Mouse (Mus musculus) kidney, postnatal 25 days (tissue): ENCODE measurements at regions not wholly inside any gene's neighbourhood (a gene's known extent, or its start where the extent isn't known, plus 50 kb on each side); places are given as distances from the start of the nearest gene placed in this dataset.

Source experiments
- DNase-seq, 2 experiments: peaks; one replicate each; pipeline ENCODE4 v3.0.0; 2021; ENCODE audit warnings: mixed read lengths in 2 of 2

DNA sequence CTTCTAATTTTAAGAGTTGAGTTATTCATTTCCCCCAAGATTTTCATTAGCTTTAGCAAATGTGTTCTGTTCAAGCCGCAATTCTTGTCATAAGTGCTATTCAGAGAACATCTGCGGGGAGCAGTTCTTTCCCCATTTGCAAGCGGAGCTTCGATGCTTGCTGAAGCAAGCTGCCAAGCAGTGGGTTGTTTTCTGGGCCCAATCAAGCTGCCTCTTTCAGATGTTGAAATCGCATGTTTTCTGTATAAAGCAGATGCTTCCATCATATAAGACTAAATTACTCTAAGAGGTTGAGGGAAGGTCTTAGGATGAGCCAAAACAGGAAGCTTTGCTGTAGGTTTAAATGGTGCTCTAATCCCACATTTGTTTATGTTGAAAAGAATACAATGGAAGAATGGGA lies 547.4 kb downstream of the Abca13 start:
- DNase-seq: no peak

DNA sequence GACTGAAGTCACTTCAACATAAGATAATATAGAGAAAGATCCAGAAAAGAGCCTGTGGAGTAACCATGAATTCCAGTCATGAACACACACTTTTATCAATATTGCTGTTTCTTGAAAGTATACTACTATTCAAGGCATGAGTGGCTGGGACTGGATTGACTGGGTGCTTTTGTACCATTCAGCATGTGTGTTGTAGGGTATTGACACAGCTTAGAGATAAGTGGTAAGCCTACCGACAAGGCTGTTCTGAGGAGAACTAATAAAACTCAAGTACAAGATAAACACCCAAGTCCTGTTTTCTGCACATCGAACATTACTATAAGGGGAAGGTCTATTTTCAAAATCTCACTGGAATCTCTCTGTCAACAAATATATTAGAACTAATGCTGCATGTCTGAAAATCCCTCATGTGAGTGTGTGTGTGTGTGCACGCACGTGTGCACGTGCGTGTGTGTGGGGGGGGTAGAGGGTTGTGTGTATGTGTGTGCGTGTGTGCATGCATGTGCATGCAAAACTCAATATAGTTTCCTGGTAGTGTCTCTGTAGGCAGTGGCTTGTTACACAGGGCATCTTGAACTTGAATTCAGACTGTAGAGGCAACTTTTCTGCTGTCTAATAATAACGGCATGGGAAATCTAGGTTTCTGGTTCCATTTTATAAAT lies 588.6 kb downstream of the Abca13 start:
- no peak for DNase-seq

DNA sequence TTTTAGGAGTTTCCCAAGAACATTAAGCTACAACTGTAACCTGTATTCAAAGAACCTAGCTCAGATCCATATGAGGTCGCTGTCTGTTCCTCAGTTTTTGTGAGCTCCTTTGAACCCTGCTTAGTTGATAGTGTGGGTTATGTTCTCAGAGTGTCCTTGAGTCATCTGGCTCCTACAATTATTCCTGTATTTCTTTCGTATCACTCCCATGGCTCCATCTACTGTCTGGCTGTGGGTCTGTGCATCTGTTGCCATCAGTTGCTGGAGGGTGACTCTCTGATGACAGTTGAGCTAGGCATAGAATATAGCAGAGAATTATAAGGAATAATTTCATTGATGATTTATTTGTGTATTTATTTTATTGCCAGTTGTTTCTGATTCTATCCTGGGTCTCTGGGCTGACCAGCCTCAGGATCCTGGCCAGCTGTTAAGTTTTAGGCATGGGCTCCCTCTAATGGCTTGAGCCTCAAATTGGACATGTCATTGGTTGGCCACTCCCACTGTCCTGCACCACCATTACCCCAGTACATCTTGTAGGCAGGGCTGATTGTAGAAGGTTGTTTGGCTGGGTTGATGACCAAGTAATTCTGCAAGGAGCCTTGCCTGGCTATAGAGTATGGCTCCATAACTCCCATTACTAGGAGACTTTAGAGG lies 601.6 kb downstream of the Abca13 start:
- DNase-seq: peak in 1 of 2 experiments; percentile 2

DNA sequence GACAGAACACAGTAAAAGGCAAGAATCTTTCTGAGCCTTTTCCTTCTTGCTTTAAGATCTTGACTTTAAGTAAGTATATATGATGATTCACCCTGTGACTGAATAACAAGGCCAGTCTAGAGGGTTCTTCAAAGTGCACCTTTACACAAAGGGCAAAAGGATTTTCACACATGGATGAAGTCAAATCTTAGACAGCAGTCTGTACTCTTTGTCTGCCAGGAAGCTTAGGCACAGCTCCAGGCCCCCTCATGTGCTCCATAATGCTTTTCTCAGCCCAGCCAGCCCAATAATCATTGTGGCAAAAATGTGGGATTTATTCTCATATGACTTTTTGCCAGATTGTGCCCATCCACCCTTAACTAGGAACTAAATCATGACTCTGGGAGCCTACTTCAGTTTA lies 647.9 kb downstream of the Abca13 start:
- DNase-seq: no peak

DNA sequence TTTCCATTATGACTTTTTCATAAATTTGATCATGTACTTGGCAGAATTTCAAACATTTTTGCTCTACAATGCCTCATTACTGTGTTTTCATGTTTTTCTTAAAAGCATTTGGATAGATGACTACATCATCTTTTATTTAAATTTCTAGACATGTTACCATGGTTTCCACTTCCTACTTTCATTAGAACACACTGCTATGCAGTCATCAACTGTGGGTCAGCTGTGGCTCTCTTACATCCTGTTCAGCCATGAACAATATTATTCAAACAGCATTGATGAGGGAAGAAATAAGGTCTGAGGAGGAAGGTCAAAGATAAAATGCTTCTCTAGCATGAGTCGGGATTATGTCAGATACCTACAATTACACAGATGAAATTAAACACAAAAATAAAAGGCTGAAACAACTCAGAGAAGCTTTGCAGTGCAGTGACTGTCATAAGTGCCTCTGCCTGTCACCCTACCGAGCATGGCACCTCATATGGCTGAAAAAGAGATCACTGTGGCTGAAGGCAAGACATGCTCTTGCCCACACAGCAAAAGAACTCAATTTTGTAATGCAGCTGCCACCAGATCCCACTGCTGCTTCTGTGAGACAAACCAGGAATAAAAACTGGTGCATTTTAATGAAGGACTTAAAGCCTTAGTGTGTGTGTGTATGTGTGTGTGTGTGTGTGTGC lies 676.9 kb downstream of the Abca13 start:
- no peak for DNase-seq
